Mouse (Mus musculus): ENCODE measurements around the gene Notch4. TPM values are rescaled to one million over a fixed set of nuclear protein-coding genes. Genes with fewer than 3 reads are reported as not detected.

Notch4 gene
- polyA plus RNA-seq, 1 experiment = 4.3 TPM

GRCm38 (mm10) chr17:34621006-34621405 lies 56.9 kb downstream of the Notch4 start:
- no peak overlapping the region for H3K4me3 ChIP-seq (replicated peaks; ENCODE audit: insufficient read depth, low read depth, low read length)
- H3K4me1 ChIP-seq (ENCODE audit: control insufficient read depth, insufficient read depth, low read length) = peaks cover 4% of the 10 kb centered on the region
- no peak overlapping the region for H3K27ac ChIP-seq (ENCODE audit: insufficient read depth, low read length)
- TF ChIP-seq POLR2A (IDR thresholded peaks at IDR 0.05; ENCODE audit: borderline replicate concordance, insufficient read depth, low read length) (no peak), CTCF (IDR thresholded peaks at IDR 0.05; ENCODE audit: borderline replicate concordance, insufficient read depth, low read depth, low read length) (no peak)
- DNase-seq = no peak
- 92% methylated on average over 8 of the region's 8 CpGs for WGBS
- H3K27me3 ChIP-seq (ENCODE audit: control insufficient read depth, insufficient read depth, low read length) = no peaks in the 10 kb centered on the region

DNA sequence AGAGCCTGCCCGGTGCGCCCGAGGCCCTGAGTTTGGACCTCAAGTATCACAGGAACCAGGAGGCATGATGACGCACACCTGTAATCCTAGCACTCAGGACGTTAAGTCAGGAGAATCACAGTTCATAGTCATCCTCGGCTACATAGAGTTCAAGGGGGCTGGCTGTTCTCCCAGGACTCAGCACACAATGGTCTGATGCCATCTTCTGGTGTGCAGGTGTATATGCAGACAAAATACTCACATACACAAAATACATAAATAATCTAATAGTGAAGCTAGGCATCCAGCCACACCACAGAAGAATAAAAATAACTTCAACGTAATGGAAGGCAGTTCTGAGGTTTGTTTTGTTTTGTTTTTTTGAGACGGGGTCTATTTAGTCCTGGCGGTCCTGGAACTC lies 59.1 kb downstream of the Notch4 start:
- DNase-seq = no peak
- 76% methylated on average over 9 of the region's 9 CpGs for WGBS
- Histone ChIP-seq H3K4me3 (replicated peaks; ENCODE audit: insufficient read depth, low read depth, low read length) (no peak overlapping the region), H3K27me3 (ENCODE audit: control insufficient read depth, insufficient read depth, low read length) (no peaks in the 10 kb centered on the region), H3K27ac (ENCODE audit: insufficient read depth, low read length) (no peak overlapping the region), H3K4me1 (ENCODE audit: control insufficient read depth, insufficient read depth, low read length) (peaks cover 10% of the 10 kb centered on the region)
- TF ChIP-seq CTCF (IDR thresholded peaks at IDR 0.05; ENCODE audit: borderline replicate concordance, insufficient read depth, low read depth, low read length) (0 out of 2 replicates have a peak, but pooled peaks have one; percentile 13), POLR2A (IDR thresholded peaks at IDR 0.05; ENCODE audit: borderline replicate concordance, insufficient read depth, low read length) (no peak)

GRCm38 (mm10) chr17:34624981-34625380 lies 60.9 kb downstream of the Notch4 start:
- TF ChIP-seq CTCF (IDR thresholded peaks at IDR 0.05; ENCODE audit: borderline replicate concordance, insufficient read depth, low read depth, low read length) = no peak
- no peak for TF ChIP-seq POLR2A (IDR thresholded peaks at IDR 0.05; ENCODE audit: borderline replicate concordance, insufficient read depth, low read length)
- WGBS = 96% methylated on average over 3 of the region's 3 CpGs

DNA sequence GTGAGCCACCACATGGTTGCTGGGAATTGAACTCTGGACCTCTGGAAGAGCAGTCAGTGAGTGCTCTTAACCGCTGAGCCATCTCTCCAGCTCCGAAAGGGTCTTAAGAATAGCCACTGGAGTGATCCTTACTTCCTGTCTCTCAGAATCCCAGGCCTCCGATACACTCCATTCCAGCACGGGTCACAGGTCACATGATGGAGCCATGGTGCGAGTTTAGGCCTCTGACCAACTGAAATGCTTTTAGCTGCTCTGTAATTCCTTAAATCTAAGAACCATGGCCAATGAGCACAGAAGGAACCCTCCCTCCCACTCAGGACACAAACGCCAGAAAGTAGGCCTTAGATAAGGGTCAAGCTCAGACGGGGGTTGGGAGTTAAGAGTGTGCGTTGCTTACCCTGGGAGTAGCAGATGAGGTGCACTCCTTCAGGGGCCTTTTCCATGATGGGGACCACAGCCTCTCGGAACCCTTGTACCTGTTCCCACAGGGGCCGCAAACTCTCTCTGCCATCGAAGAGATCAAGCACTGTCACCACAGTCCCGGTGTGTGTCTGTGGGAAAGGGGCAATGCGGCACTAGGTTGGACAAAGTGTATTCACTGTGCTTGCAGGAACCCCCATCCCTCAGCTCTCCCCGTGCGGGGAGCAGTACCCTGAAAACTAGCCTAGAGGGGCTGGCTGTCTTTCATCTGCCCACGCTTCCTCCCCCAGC lies 62.1 kb downstream of the Notch4 start:
- WGBS = 47% methylated on average over 16 of the region's 16 CpGs
- no peak for DNase-seq
- Histone ChIP-seq H3K27ac (ENCODE audit: insufficient read depth, low read length) (peak overlapping the region; percentile 73), H3K4me3 (replicated peaks; ENCODE audit: insufficient read depth, low read depth, low read length) (peak overlapping the region; percentile 79), H3K27me3 (ENCODE audit: control insufficient read depth, insufficient read depth, low read length) (no peaks in the 10 kb centered on the region), H3K4me1 (ENCODE audit: control insufficient read depth, insufficient read depth, low read length) (peaks cover 10% of the 10 kb centered on the region)
- TF ChIP-seq POLR2A (IDR thresholded peaks at IDR 0.05; ENCODE audit: borderline replicate concordance, insufficient read depth, low read length) (no peak), CTCF (IDR thresholded peaks at IDR 0.05; ENCODE audit: borderline replicate concordance, insufficient read depth, low read depth, low read length) (no peak)

More at GRCm38 (mm10) chr17:34624981-34625380, 60.9 kb downstream of the Notch4 start:
- no peak for DNase-seq
- Histone ChIP-seq H3K27ac (ENCODE audit: insufficient read depth, low read length) (no peak overlapping the region), H3K4me1 (ENCODE audit: control insufficient read depth, insufficient read depth, low read length) (peaks cover 10% of the 10 kb centered on the region), H3K4me3 (replicated peaks; ENCODE audit: insufficient read depth, low read depth, low read length) (no peak overlapping the region), H3K27me3 (ENCODE audit: control insufficient read depth, insufficient read depth, low read length) (no peaks in the 10 kb centered on the region)

- Histone ChIP-seq H3K27ac (ENCODE audit: insufficient read depth, low read length) (peak overlapping the region; percentile 73), H3K27me3 (ENCODE audit: control insufficient read depth, insufficient read depth, low read length) (no peaks in the 10 kb centered on the region), H3K4me3 (replicated peaks; ENCODE audit: insufficient read depth, low read depth, low read length) (peak overlapping the region; percentile 79), H3K4me1 (ENCODE audit: control insufficient read depth, insufficient read depth, low read length) (peaks cover 10% of the 10 kb centered on the region)
- no peak for TF ChIP-seq POLR2A (IDR thresholded peaks at IDR 0.05; ENCODE audit: borderline replicate concordance, insufficient read depth, low read length)
- TF ChIP-seq CTCF (IDR thresholded peaks at IDR 0.05; ENCODE audit: borderline replicate concordance, insufficient read depth, low read depth, low read length) = peak; percentile 10; the same call in 1 of the 2 replicates
- no peak for DNase-seq
- under 1% methylated on average over 18 of the region's 18 CpGs for WGBS
These were observed 62.7 kb downstream of the Notch4 start for GRCm38 (mm10) chr17:34626773-34627092.

DNA sequence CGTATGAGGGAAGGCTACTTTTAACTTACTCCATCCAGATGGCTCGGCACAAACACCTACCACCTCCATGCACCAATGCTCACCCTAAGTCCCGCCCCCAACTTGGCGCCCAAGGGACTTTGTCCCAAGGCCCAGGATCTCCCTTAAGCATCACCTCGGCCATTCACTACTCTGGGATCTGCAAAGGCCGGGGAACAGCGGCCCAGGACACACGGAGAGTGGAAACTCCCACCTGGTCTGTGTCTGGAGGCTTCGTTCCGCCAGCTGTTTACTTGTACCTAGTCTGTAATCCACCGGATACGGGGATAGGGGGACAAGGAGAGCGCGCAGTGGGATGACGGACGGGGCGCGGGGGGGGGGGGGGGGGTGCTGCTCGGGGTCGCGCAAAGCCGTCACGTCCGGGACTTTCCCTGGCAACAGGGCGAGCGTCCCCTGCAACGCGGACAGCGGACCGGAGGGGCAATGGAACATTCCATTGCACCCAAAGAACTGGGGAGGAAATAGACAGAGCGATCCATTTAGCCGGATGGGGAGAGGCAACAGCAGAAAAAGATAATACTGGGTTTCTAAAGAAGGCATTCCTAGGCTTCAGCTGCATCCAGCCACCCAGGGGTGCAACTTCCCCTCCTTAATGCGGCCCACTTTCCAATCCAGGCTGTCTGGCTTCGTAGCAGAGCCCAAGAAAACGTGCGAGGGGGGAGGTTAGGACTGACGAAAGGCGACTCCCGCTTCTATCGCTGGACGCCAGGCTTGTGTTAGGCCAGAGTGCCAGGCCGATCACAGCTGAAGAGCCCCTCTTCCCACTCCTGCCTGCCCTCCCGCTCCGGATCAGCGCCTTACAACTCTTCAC lies 63.2 kb downstream of the Notch4 start:
- H3K27me3 ChIP-seq (ENCODE audit: control insufficient read depth, insufficient read depth, low read length) = no peaks in the 10 kb centered on the region
- TF ChIP-seq CTCF (IDR thresholded peaks at IDR 0.05; ENCODE audit: borderline replicate concordance, insufficient read depth, low read depth, low read length) = no peak
- peak; percentile 70 for TF ChIP-seq POLR2A (IDR thresholded peaks at IDR 0.05; ENCODE audit: borderline replicate concordance, insufficient read depth, low read length)
- peaks cover 10% of the 10 kb centered on the region for H3K4me1 ChIP-seq (ENCODE audit: control insufficient read depth, insufficient read depth, low read length)
- WGBS = 0% methylated on average over 45 of the region's 45 CpGs
- H3K4me3 ChIP-seq (replicated peaks; ENCODE audit: insufficient read depth, low read depth, low read length) = peak overlapping the region; percentile 79
- peak; percentile 87 to 91 for DNase-seq
- peak overlapping the region; percentile 97 for H3K27ac ChIP-seq (ENCODE audit: insufficient read depth, low read length)

DNA sequence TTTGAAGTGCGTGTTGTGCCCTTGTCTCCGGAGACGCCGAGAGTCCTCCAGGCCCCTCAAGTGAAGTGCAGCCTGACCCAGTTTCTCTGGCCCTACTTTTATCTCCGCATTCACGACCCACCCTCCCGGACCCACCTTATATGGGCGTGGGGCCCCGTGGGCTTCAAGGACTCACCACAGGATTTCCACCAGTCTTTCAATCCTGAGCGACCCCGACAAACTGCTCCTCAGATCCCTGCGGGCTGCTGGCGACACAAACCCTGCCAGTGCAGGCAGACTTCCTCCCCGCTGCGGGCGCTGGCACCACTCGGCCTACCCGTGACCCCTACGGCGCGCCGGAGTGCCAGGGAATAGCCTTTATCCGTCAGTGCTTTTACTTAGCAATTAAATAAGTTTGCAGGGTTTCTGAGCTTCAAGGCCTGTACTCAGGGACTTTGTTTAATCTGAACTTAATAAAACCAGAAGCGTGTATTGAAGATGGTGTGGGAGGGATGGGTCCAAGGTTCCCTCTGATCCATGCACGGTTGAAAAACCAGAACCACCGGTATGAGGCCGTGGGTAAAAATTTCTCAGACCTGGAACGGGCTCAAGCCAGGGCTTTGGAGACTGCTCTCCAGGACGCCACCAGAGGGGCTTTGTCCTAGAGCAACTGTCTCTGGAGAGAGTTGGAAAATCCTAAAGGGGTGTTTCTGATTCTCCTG lies 64.0 kb downstream of the Notch4 start, which contains the start of gene Ppt2:
Gene Ppt2 (minus strand): TSS at position 568 of the 701 bp plus-strand sequence.
- peak; percentile 88 for DNase-seq
- Histone ChIP-seq H3K4me1 (ENCODE audit: control insufficient read depth, insufficient read depth, low read length) (peaks cover 10% of the 10 kb centered on the region), H3K27me3 (ENCODE audit: control insufficient read depth, insufficient read depth, low read length) (no peaks in the 10 kb centered on the region), H3K4me3 (replicated peaks; ENCODE audit: insufficient read depth, low read depth, low read length) (peak within 1 kb of the TSS; percentile 79), H3K27ac (ENCODE audit: insufficient read depth, low read length) (peak within 1 kb of the TSS; percentile 97)
- TF ChIP-seq CTCF (IDR thresholded peaks at IDR 0.05; ENCODE audit: borderline replicate concordance, insufficient read depth, low read depth, low read length) (no peak), POLR2A (IDR thresholded peaks at IDR 0.05; ENCODE audit: borderline replicate concordance, insufficient read depth, low read length) (no peak)
- WGBS = under 1% methylated on average over 29 of the region's 29 CpGs

Data from cerebellum, adult 2 months (tissue).